ENCODE assay signal across 21 mouse cellular contexts in genomic region chr14:33175059-33175821, GRCm38 (mm10). TPM values are rescaled to one million over a fixed set of nuclear protein-coding genes. Genes with fewer than 3 reads are reported as not detected.
DNase-seq lines count a peak whose midpoint lies in the region; ATAC-seq and TF ChIP-seq lines count a peak whose summit lies in the region.
"Had no signal": no experiment of that assay in that cellular context is flagged by ENCODE, and none has a peak within 500 bp of the region (broad histone marks: within the 10 kb centered on the region; RNA-seq: fewer than 3 reads in every experiment).

No protein-coding gene starts in this region.

- H3K9me3 ChIP-seq in heart, embryonic 12.5 days (replicated peaks) = no peaks in the 10 kb centered on the region
- H3K9me3 ChIP-seq: lung, embryonic 15.5 days; neural tube, embryonic 13.5 days had no signal

- H3K4me1 ChIP-seq in heart, embryonic 12.5 days (replicated peaks) = no peaks in the 10 kb centered on the region
- H3K4me1 ChIP-seq: embryonic facial prominence, embryonic 10.5 days; lung, embryonic 15.5 days; neural tube, embryonic 13.5 days had no signal

- ATAC-seq in heart, embryonic 12.5 days (ENCODE audit: insufficient number of reproducible peaks, low FRiP score) = no peak
- peak; percentile 47 for ATAC-seq in Patski
- ATAC-seq: hindbrain, postnatal 0 days had no signal

- H3K4me3 ChIP-seq in heart, embryonic 12.5 days = no peak overlapping the region
- H3K4me3 ChIP-seq: embryonic facial prominence, embryonic 10.5 days; lung, embryonic 15.5 days; neural tube, embryonic 13.5 days had no signal

- no peaks in the 10 kb centered on the region for H3K36me3 ChIP-seq in heart, embryonic 12.5 days
- H3K36me3 ChIP-seq: embryonic facial prominence, embryonic 10.5 days; lung, embryonic 15.5 days; neural tube, embryonic 13.5 days had no signal

- TF ChIP-seq CTCF in Patski (IDR thresholded peaks at IDR 0.05) = no peak

- POLR2A ChIA-PET in Patski (lab: Charles Lee) = no interaction called here

- no peak overlapping the region for H3K27ac ChIP-seq in heart, embryonic 12.5 days (ENCODE audit: poor library complexity, severe bottlenecking)
- H3K27ac ChIP-seq: embryonic facial prominence, embryonic 10.5 days; hindbrain, postnatal 0 days; lung, embryonic 15.5 days; neural tube, embryonic 13.5 days had no signal

- intact Hi-C loops in heart, postnatal 36 days (cut with DNase I) = no loop called here

- H3K9ac ChIP-seq in heart, embryonic 12.5 days = no peak overlapping the region
- H3K9ac ChIP-seq: lung, embryonic 15.5 days; neural tube, embryonic 13.5 days had no signal

- no peak overlapping the region for H3K4me2 ChIP-seq in heart, embryonic 12.5 days
- H3K4me2 ChIP-seq: liver, embryonic 11.5 days; lung, embryonic 15.5 days; neural tube, embryonic 13.5 days had no signal

- H3K27me3 ChIP-seq in heart, embryonic 12.5 days (replicated peaks) = peaks cover 7% of the 10 kb centered on the region; the same call in 1 of the 2 replicates
- H3K27me3 ChIP-seq in Patski = peaks cover 6% of the 10 kb centered on the region
- H3K27me3 ChIP-seq: lung, embryonic 15.5 days; neural tube, embryonic 13.5 days had no signal

- 70% methylated on average over 4 of the region's 4 CpGs for WGBS in heart, embryonic 12.5 days

- CTCF ChIA-PET in Patski (lab: Charles Lee) = no interaction called here

- DNase-seq in heart, adult 11 months = peak; percentile 92
- DNase-seq in Patski (ENCODE audit: low read depth, low spot score) = no peak
- DNase-seq in cerebellum, postnatal 10 days = peak; percentile 66 to 70
- DNase-seq in heart, postnatal 36 days = peak; percentile 19 to 20
- DNase-seq in layer of hippocampus, postnatal 10 days (ENCODE audit: low spot score in 2 of 2) = no peak
- DNase-seq in kidney, postnatal 25 days = no peak
- DNase-seq in lung, postnatal 14 days = no peak
- DNase-seq: adrenal gland, adult 8-10 months; gastrocnemius, postnatal 14 days; kidney, adult 18-20 months; kidney, postnatal 36 days; layer of hippocampus, postnatal 36 days; left cerebral cortex, postnatal 4 days; retina, postnatal 1 day; spleen, adult 18-20 months had no signal

- in situ Hi-C loops in Patski (cut with MboI; ENCODE audit: low pct_unique_long_range_greater_than_20kb) = no loop called here

RNA-seq across cellular contexts. Expression of gene Wdfy4, which starts 10.1 kb away (rescaled TPM):
- polyA plus RNA-seq in heart, embryonic 12.5 days (2016; fragmentation: Nextera tagmentation; extraction: Ambion mirVana) = 0.22 and 0.64 TPM in 2 replicates
- not detected for polyA plus RNA-seq in Patski (2021)
- total RNA-seq in heart, postnatal 36 days (2021) = 1 to 10 TPM; 2.1 to 3.1 TPM
- total RNA-seq in layer of hippocampus, postnatal 10 days (2021) = 1 to 10 TPM; 1.9 TPM

RNA-seq across cellular contexts. Expression of gene Arhgap22, which starts 38.6 kb away (rescaled TPM):
- 1.7 and 4.2 TPM in 2 replicates for polyA plus RNA-seq in heart, embryonic 12.5 days (2016; fragmentation: Nextera tagmentation; extraction: Ambion mirVana)
- 11.1 TPM for polyA plus RNA-seq in Patski (2021)
- total RNA-seq in heart, postnatal 36 days (2021) = 1 to 10 TPM; 1.6 to 2.6 TPM
- 1 to 10 TPM; 7.5 to 8.4 TPM for total RNA-seq in layer of hippocampus, postnatal 10 days (2021)

Comparison
In these comparisons a context has a peak if more than half of its experiments do, and no peak if none do; other contexts are left out.
1. DNase-seq: peak in heart, adult 11 months (single experiment), cerebellum, postnatal 10 days (2 of 2) and heart, postnatal 36 days (2 of 2); none in Patski (single experiment), layer of hippocampus, postnatal 10 days (0 of 2), kidney, postnatal 25 days (0 of 2) and lung, postnatal 14 days (single experiment).